Mouse (Mus musculus): ENCODE results near the gene Zfp655.
"Not testable (repeated sequence)": the region's sequence is repeated elsewhere in the genome, so short reads cannot be mapped to it uniquely, and the experiment has no call there.

Zfp655 gene

DNA sequence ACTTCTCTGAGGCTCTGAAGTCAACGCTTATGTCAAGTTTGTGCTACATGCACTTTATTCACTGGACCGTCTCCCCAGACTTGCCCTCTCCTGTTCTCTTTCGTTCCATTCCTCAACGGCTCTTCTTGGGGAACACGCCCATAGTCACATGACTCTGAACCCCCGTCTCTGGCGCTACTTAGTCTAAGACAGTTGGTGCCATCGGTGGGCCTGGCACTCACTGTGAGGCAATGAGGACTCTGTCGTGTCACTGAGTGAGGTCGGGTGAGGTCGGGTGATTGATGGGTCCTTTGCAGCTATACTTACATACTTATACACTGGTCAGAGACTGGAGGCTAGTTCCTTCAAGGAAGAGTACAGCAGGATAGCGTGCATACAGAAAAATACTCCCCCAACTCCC, 8.1 kb upstream of the Zfp655 start:
- no peak for DNase-seq

DNA sequence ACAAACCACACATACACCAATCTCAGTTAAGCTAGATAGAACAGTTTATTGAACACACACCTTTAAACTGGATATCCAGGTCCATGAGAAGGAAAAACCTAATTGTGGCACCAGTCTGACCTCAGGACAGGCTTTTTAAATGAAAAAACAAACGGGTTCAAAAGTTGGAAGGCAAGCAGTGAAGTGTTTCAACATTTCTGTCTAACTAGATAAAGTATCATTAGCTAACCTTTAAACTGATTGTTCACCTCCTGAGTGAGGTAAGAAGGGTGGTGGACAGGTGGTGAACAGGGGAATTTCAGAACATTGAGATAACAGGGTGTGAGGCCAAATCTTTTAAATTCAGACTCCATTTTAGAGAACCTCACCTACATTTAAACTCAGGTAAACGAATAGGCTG, 5.1 kb upstream of the Zfp655 start:
- DNase-seq: no peak

- not testable (repeated sequence) for DNase-seq
Measured at GRCm38 (mm10) chr5:145229283-145229682, 2.2 kb upstream of the Zfp655 start.

DNA sequence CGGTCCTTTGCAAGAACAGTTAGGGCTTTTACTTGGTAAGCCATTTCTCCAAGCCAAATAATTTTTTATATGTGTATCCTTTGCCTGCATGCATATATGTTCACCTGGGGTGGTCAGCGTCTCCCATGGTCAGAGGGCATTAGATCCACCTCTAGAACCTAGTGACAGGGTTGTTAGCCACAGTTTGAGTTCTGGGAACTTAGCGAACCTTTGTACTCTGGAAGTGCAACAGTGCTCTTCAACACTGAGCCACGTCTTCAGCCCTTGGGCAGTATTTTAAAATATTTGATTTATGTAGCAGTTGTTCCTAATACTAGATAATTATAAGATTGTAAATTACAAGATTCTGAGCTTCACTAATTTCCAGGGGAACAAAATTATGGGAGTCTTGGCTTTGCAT, 874 bp upstream of the Zfp655 start:
- peak; percentile 22 to 42 for DNase-seq

GRCm38 (mm10) chr5:145231893-145232411, 437 bp downstream of the Zfp655 start:
- DNase-seq: no peak

- DNase-seq: no peak
Measured at GRCm38 (mm10) chr5:145234636-145235035, 3.1 kb downstream of the Zfp655 start.

DNA sequence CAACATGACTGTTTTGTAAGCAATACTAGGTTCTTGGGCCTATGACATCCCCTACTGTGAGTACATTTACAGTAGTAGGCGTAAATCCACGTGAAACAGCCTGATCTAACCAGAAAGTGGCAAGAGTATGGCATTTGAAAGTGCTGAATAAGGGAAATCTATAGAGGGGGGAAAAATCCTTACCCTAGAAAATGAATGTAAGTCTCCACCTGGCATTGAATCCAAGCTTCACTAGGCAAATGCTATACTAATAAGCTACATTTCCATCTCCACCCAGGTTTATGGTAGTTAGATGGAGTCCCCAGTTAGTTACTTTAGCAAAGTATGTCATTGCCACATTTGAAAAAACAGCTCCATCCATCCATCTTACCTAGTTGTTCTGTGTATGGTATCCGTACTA, 18.0 kb downstream of the Zfp655 start:
- DNase-seq: no peak

GRCm38 (mm10) chr5:145273568-145273967, 42.1 kb downstream of the Zfp655 start:
- DNase-seq: not testable (repeated sequence)

DNA sequence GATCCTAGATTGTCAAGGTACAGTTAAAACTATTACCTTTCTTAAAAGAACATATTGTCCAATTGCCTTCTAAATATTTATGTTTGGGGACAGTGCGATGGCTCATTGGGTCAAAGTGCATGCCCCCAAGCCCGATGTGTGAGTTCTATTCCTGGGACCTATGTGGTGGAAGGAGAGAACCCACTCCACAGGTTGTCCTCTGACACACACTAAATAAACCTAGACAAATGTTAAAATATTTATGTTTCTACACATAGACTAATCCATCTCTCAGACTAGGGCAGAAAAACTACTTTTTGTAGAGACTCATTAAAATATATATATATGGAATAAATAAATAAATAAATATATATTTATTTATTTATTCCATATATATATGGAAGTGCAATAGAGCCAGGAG, 48.4 kb downstream of the Zfp655 start:
- DNase-seq: no peak

DNA sequence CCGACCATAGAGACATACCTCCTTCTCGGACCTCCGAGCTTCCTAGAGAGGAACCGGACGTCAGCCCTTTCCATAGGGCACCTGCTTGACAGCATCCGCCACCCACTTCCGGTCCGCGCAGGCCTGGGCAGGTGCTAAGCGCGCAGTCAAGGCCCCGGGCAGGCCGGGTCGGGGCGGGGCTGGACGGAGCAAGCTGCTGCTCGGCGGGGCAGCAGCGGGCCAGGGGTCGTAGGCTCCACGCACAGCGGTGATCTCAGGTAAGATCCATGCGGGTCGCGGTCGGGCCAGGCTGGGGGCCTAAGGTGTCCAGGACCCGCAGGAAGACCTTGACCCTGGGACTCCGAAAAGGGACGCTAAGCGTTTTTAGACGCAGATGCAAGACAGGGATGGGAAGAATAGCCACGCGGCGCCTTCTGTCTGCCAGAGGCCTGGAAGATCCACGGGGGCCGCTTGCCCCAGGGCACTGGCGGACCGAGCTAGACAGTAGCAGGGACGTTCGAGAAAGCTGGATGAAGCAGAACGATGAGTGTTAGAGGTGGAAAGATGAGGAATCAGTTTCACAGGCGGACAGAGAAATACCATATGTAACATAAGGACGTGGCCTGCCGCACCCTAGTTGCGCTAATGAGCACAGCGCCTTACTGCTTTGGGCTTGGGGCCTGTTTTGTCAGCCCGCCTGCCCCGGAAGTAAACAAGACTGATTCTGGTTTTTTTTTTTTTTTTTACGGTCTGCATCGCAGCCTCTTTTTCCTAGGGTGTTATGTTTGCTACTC, 49.0 kb downstream of the Zfp655 start, which contains the start of gene Zscan25:
Gene Zscan25 (plus strand): TSS at position 130 of the 773 bp plus-strand sequence.
- DNase-seq: peak; percentile 94 to 95

DNA sequence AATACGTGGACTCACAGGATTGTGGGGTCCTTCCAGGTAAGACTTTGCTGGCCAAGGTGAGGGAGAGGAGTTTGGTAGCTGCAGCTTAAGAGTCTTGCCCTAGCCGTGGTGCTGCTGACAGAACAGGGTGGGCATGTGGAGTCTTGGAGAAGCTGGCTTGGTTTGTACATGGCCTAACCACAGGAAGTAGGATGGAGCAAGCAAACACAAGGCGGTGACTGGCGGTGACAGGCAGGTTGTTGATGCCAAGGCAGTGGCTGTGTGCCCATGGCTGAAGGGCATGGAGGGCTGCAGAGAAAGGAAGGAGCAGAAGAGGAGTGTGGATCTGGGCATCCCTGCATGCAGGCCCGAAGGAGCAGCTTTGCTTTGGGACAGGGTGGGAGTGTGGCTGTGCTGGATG, 56.9 kb downstream of the Zfp655 start:
- no peak for DNase-seq

- no peak for DNase-seq
Measured at GRCm38 (mm10) chr5:145290697-145291096, 59.2 kb downstream of the Zfp655 start.

- DNase-seq: no peak
Measured at GRCm38 (mm10) chr5:145292398-145292797, 60.9 kb downstream of the Zfp655 start.
